22 mouse cellular contexts compared by ENCODE assay signal in the genomic region with DNA sequence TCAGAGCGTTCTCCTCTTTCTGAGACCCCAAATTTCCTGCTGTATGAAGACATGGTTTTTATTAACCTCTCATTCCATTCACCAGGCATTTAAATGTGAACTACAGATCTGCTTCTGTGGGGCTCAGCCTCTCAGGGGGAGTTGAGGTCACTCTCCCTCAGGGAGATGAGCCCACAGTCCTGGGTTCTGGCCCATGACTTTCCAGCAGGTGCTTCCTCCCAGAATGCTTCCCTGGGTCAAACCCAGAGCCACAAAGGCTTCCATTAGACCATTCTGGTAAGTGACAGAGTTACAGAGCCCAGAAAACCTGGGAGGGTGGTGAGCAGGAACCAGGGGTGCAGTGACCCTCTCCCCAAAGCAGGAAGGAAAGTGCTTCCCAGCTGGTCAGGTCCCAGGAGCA. TPM values are rescaled to one million over a fixed set of nuclear protein-coding genes. Genes with fewer than 3 reads are reported as not detected.
"Had no signal": no experiment of that assay in that cellular context is flagged by ENCODE, and none has a peak within 500 bp of the region (broad histone marks: within the 10 kb centered on the region; RNA-seq: fewer than 3 reads in every experiment).

TSS of gene Vpreb2 (plus strand) at position 301 of the 400 bp plus-strand sequence.

- DNase-seq: heart, postnatal 10 days; heart, postnatal 14 days; heart, postnatal 36 days; kidney, adult 11 months; kidney, adult 18-20 months; kidney, adult 2 months; kidney, adult 8-10 months; kidney, adult 9 months; kidney, postnatal 10 days; kidney, postnatal 14 days; kidney, postnatal 25 days; kidney, postnatal 36 days; kidney, postnatal 4 days; layer of hippocampus, adult 9-11 months; layer of hippocampus, postnatal 36 days had no signal

RNA-seq across cellular contexts. Expression of gene Vpreb2, which starts in this region (rescaled TPM):
- total RNA-seq: heart, postnatal 10 days; heart, postnatal 14 days; heart, postnatal 25 days; heart, postnatal 36 days; hindbrain, postnatal 0 days; layer of hippocampus, adult 2 months; layer of hippocampus, adult 8-10 months; layer of hippocampus, postnatal 10 days; layer of hippocampus, postnatal 25 days; layer of hippocampus, postnatal 36 days; left cerebral cortex, adult 2 months had no signal
